Mouse (Mus musculus) retina, postnatal 7 days (tissue): ENCODE results near the gene Dhx40.

Experiments
- DNase-seq: peaks from one replicate; pipeline ENCODE4 v3.0.0-alpha.2; 2012; ENCODE audit warnings: low read depth, low spot score

The Dhx40 gene

DNA sequence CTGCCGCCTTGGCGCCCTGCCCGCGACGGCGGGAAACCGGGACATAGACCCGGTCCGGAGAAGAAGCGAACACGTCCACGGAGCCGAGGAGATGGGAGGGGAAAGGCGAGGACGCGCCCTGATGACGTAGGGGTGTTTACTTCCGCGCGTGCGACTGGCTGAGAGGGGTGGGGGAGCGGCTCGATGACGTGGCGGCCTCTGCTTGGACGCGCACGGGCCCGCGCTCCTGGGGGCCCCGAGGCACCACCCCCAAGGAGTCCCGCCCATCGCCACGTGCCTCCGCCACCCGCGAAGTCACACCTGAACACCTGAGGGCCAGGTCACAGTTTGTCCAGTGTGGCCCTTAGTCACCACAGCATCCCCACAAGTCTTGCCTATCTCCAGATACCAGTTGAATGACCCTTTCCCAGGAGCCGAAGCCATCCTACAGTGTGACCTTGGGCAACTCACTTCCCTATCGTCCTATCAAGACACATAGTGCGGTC lies at the start of gene Dhx40:
Gene Dhx40, minus strand, starts transcription at position 242 of the 485 bp plus-strand sequence.
- peak; percentile 74 for DNase-seq

DNA sequence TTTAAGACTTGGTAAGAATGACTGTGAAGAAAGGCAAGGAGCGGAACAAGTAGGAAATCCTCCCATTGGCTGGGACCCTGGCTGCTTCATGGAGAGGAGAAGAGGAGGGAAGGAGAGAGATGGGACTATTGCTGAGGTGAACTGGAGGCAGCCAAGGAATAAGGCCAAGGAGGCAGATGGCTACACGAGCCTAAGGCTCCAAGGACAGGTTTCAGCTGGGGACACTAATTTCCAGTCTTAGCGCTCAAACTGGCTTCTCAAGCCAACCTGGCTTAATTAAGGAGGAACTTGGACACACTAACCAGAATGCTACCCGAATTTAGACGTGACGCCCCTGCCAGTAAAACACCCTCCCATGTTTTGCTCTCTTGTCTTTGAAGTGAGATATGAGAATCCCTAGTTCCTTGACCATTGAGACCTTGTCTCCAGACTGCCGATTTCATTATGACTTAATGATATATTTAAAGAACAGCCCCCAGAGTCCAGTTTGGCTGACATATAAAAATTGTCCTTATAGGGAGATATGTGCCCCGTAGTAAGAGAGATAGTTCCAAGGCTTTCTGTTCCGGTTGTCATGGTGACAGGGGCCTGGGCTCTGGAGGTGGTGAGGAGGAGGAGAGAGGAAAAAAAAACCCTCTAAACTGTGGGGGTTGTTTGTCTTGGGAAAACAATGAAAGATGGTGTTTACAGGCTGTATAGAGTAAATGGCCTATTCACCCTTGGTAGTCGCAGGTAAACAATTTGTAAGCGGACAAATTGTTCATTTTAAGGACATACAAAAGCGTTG lies 48.3 kb upstream of the Dhx40 start:
- DNase-seq, result no peak

DNA sequence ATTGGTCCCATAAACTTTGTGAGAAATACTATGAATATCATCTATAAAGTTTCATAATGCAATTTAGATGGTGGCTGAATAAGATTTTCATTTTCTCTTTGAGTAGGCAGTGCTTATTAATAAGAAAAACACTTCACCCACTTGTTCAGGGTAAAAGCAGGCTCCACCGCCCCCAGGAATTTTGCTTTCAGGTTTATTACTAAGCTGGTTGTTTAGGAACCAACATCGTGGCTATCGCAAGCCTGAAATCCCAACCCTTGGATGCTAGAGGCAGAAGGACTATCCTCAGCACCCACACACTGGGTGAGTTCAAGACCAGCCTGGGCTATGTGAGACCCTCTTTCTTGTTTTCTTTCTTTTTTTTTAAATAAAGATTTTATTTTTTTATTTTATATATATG lies 45.5 kb upstream of the Dhx40 start:
- no peak for DNase-seq

DNA sequence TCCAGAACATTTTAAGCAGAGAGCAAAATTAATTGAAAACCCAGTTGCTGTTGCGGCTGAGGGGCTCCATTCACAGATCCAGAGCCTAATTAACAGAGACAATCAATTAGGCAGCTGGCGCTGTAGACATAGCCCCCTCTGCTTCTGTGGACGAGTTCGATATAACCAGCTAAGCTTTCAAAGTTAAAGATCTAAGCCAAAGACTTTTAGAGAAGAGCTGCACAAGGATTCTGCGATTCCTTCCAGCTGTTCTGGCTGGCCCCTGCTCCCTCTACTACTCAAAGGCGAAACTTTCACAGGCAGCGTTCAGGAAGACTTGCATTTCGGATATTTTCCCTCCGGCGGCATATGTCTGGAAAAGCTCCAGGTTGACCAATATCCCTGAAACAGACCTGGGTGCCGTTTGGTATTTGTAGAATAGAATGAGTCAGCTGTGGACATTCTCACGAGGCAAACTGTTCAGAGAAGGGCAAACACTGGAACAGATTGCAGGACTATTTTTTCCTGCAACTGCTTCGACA lies 45.0 kb upstream of the Dhx40 start:
- DNase-seq, result no peak

DNA sequence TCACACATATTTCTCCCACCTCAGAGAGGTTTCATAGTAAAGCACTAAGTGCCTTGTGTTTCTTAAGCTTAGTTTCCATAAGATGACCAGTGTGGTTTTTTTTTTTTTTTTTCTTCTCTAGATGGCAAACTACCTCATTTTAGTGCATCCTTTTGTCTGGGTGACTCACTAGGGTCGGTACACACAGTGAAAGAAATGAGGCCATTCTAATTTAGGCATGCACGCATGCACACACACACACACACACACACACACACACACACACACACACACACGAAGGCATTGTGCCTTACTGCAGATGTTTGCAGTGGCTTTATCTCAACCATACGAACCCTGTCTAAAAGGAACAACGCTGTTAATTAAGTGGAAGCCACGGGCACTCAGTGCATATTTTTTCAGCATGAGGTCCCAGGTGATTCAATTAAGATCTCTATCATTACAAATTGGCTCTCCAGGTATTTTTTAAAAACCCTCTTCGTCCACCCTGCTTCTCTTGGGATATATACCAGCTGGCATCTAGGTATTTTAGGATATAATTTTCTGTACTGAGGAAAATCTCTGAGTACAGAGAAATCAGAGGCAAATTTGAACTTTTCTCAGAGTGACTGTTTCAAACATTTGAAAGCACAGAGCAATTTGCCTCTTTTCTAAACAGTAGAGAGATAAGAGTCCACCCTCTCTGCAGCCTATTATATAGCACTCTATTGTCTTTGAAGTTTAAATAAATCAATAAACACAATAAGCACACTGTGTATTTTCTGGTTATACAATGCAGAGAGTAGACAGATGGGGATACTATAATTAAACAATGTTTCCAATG lies 44.4 kb upstream of the Dhx40 start:
- DNase-seq, result no peak

DNA sequence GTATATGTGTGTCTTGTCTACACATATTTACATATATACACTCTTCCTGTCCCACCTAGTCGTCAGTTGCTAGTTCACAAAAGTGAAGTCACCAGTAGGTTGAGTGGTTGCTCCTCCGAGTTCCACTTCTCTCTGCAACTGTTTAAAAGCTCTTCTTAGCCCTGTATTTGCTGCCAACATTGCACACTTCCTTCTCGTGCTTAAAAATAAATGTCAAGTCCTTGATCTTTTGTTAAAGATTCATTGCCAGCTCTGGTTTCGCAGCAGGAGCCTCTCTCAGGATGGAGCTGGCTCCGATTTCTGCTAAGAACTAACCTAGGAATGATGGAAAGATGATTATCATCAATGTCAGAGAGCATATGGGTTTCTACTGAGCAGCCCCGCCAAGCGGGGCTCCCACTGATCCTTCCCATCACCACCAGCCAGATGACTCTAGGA lies 43.7 kb upstream of the Dhx40 start:
- no peak for DNase-seq

DNA sequence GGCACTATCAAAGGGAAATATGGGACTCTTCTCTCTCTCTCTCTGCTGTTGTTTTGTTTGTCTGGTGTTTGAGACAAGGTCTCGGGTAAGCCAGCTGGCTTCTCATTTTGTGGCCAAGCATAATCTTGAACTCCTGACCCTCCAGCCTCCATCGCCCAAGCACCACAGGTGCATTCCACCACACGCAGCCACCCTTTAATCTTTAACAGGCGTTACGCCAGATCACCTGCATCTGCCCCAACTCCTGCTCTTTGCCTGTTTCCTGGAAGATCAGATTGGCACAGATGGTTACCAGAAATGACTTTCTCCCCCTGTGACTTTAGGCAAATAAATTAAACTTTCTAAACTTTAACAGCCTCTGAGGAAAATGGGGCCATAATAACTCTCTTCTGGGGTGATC lies 36.3 kb upstream of the Dhx40 start:
- no peak for DNase-seq

DNA sequence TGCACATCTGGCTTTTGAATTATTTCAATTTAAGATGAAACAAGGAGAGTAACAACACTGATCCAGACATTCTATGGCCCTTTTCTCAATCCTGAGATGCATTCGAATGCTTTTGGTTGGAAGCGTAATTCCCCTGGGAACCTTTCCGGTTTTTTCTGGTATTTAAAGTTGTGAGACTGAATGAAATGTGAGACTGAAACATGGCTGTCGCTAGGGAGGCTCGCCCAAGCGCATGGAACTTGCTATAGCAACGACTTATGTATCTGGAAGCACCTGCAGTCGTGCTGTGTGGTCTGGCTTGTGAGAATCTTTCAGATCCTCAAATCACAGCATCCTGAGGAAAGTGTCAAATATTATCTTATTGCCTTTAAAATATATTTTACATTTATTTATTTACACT lies 33.7 kb upstream of the Dhx40 start:
- no peak for DNase-seq

DNA sequence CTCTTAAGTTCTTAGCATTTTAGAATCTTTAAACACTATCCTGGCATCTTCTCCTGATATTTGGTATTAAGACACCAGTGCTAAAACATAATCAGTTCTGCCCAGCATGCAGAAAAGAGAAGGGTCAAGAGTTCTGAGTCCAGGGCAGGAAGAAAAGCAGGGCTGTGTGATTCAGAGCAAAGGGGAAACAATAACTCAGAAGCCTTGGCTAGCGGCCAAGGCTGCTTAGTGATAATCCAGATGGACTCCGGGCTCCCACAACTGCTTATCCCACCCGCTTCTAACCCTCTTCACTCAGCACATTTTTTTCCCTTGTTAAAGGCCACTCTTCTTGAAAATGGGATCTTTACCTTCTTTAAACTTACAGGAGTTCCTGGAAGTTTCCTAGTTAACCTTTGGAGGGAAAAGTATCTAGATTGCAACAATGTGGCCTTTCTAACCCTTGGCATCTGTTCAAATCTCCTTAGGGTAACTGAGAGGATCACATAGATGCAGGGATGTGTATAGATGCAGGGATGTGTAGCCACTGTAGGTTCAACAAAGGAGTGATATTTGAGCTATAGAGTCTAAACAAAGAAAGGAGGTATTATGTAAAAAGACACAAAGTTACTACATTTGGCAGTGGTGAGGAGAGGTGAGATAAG lies 33.1 kb upstream of the Dhx40 start:
- peak; percentile 86 for DNase-seq

DNA sequence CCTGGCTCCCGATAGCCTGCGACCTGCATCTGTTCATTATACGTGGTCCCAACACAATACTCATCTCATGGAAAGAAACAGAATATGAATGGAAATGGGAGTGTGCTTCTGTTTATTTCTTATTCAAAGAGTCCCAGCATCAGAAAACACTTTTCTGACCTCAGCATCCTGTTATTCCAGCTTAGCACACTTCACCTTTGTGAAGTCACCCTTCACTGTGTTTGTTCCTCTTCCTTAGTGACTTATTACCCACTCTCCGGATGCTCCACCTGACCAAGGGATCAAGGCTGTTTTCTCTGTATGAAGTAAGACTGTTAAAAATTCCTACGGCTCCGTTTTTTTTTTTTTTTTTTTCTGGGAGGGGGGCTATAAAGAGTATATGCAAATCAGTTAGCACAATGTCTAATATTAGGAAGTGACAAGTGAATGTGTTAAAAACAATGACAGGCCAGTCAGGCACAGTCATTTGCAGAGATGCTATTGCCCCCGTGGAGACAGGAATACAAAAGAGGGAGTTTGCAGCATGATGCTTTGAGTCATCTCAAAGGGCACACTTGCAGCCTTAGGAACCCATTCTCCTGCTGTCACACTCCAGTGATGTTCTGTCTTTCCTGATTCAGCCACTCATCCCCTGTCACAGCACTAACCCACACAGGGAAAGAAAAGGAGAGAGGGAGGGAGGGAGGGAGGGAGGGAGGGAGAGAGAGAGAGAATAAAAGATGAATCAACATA lies 32.3 kb upstream of the Dhx40 start:
- no peak for DNase-seq

DNA sequence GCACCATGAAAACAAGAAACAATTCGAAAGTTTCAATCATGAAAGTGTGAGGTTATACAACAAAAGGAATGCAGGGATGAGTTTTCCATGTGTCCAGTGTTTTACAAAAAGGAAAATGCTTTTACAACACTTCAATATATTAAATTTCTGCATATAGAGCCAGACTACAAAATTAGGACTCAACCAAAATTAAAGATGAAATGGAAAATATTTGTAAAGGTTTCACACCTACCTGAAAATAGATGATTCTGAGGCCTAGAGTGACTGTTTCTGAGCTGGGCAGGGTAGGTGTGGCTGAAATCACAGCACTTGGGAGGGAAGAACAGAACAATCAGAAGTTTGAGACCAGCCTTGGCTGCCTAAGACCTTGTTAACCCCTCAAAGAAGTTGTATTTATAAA lies 31.2 kb upstream of the Dhx40 start:
- DNase-seq, result no peak

DNA sequence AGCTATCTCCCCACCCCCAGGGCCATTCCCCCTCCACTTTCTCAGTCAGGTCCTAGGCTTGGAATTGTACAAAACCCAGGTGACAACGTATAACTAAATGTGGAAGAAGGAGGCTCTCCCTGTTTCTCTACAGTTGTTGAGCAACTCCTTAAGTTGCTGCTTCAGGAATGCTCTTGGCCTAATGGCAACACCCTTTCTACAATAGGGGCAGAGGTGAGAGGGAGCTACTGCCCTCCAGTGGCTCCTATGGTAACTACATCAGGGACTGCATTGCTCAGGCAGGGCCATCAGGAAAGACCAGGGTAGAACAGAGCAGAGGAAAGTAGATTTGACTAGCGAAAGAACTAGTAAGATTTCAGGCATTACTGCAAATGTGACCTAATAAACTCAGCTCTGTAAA lies 28.8 kb upstream of the Dhx40 start:
- DNase-seq, result no peak

DNA sequence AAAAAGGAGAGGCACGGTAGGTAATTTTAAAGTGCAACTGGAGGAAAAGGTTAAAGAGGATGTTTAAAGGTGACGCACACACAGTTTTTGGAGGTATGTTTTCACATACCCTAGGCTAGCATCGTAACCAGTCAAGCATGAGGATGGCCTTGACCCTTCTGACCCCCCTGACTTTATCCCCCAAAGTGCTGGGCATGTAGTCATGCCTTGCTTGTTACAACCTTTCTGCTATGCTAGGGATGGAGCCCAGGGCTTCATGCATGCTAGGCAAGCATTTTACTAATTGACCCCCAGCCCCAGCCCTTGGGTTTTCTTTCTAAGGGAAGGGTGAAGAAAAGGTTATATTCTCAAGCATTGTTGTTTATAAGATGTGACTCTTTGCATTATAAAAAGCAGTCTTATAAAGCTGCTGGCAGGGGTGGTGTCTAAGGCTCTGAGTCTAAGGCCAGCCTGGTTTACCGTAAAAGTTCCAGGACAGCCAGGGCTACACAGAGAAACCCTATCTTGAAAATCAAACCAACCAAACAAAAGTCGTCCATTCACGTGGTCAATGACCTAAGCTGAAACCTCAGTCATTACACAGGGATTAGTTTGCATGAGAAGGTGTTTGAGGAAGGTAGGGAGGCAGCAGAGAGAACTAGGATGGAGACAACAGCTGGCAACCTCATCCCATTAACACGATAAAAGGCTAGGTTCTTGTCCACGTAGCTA lies 27.2 kb upstream of the Dhx40 start:
- no peak for DNase-seq

DNA sequence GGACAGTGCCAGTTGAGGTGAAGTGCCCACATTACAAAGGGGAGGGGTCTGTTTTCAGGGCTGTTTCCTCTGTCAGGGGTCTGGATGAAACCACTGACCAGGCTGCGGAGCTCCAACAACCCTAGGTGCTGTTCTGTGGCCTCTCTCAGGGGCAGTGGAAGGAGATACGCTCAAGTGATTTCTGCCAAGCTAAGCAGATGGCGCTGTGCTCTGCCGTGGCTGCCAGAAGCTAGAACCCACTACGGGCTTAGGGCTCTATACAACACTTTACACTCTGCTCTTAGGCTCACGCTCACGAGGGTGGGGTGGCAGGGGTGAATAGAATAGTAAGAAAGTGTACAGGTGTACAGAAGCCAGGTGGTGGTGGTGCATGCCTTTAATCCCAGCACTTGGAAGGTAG lies 26.5 kb upstream of the Dhx40 start:
- no peak for DNase-seq

DNA sequence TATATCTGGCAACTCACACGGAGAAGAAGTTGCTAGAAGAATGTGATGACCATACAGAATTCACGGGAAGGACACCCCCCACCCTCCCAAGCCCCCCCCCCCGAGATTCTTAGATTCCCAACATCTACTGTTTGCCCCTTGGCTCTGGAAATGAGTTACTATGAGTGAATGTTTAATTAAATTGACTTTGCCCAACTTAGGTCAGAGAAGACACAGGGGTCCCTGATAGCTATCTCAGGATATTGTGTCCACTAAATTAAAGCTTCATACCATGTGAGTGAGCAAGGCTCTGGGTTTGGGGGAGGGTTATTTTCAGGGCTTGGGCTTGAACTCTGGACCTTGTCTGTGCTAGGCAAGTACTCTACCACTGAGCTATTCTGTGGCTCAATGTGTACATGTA lies 25.6 kb upstream of the Dhx40 start:
- DNase-seq, result no peak

DNA sequence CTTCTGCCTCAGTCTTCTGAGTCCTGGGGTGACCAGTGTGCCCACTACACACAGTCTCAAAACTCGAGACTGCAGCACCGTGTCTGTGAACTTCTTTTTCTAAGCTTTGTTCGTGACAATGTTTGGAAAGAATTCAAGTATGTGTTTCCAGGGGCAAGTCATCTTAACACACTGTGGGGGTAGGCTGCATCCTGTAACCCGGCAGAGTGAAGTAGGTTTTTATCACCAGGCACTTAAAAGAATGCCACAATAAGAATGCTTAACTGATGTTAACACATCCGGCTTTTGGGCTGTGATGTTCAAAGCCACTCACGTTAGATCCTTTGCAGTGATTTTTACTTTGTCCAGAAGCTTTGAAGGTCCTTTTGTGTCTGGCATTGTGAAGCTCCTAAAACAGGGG lies 20.9 kb upstream of the Dhx40 start:
- DNase-seq, result no peak

DNA sequence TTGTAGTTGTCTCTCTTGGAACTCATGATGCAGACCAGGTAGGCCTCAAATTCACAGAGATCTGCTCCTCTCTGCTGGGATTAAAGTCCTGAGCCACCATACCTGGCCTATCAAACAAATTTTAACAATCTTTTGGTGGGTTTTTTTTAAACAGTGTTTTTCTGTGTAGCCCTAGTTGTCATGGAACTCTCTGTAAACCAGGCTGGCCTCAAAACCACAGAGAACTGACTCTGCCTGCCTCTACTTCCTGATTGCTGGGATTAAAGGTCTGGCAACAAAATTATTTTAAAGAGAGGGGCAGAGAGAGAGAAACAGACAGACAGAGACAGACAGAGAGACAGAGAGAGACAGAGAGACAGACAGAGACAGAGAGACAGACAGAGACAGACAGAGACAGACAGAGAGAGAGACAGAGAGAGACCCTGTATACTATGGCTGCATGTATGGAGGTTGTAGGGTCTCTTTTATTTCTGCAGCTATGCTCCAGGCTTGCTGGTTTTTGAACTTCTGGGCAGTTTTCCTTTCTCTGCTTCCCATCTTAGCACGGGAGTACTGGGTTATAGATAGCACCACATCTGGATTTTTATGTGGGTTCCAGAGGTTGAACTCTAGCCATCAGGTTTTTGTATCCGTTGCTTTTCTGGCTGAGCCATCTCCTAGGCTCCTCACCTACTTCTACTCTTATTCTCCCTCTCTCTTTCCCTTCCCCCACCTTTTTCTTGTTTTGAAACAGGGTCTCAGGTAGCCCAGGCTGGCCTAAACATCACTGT lies 20.1 kb upstream of the Dhx40 start:
- no peak for DNase-seq

DNA sequence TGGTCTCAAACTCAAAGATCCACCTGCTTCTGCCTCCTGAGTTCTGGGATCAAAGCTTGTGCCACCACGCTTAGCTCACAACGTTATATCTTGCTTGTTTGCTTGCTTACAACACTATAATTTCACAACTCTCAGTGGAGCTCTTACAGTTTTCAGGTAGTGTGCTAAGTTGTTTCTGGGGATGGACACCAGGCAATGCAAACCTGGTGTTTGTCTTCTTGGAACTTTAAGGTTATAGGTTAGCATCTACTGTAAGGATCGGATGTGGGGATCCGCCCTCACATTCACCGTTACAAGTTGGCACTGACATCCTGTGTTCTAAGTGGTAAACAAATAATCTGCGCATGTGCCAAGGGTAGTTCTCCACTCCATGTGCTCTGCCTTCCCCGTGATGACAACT lies 16.9 kb upstream of the Dhx40 start:
- no peak for DNase-seq

DNA sequence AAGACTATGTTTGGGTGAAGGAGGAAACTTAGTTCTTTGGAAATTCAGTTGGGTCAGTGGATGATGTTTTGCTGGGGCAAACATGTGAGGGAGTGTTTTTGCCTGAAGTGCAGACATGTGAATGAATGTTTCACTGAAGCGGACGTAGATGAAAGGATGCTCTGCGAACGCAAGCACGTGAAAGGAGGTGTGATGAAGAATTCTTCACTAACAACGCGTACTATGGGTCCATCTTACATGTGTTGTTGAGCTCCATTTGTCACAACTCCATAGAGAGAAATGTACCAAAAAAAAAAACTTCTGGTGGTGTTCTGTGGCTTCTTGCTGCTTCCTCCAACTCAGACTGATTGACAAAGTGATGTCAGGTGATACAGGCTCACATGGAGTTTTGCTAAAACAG lies 15.0 kb upstream of the Dhx40 start:
- DNase-seq, result no peak

DNA sequence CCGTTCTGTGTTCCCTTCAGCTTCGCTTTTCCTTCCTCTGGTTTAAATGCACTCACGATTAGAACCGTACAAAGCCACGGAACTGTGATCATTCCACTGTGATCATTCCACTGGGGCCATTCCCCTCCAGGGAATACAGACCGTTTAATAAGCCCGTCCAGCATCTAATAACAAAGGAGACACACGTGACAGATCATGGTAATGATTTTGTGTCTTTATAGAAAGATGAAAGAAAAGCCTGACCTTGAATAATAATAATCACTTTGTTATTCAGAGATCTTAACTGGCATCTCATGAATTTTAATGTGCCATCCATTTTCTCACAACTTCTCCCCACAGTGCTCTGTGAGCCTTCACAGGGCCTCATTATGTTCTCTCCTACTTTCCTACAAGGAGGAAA lies 12.0 kb upstream of the Dhx40 start:
- DNase-seq, result no peak
